Mouse (Mus musculus) right cerebral cortex, postnatal 25 days (tissue): ENCODE results near the gene Gm28048.

Experiments
- DNase-seq: peaks from one replicate; pipeline ENCODE4 v3.0.0; 2022

Gm28048 gene

DNA sequence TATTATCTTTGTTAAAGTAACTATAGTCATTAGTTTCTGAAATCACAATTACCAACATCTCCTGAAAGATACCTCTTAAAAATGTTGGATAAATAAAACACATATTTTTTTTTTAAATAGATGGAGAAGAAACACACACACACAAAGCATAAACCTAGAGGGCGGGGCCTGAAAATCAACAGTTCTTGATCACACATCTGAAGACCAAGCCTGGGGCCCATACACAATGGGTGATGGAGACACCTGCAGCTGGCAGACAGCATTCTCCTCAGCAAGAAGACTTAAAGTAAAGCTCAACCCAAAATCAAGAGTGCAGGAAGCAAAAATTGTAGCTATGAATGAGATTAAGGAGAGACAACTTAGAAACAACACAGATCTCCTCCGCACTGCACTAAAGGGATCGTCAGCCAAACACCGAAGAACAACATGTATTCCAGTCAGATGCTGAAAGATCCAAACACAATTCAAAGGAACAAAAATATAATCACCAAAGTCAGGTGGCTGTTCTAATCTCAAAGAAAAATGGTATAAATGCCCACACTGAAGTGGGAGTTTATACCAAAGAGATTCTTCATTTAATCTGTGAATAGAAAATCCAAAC is 44.1 kb downstream of the Gm28048 start:
- DNase-seq: no peak

DNA sequence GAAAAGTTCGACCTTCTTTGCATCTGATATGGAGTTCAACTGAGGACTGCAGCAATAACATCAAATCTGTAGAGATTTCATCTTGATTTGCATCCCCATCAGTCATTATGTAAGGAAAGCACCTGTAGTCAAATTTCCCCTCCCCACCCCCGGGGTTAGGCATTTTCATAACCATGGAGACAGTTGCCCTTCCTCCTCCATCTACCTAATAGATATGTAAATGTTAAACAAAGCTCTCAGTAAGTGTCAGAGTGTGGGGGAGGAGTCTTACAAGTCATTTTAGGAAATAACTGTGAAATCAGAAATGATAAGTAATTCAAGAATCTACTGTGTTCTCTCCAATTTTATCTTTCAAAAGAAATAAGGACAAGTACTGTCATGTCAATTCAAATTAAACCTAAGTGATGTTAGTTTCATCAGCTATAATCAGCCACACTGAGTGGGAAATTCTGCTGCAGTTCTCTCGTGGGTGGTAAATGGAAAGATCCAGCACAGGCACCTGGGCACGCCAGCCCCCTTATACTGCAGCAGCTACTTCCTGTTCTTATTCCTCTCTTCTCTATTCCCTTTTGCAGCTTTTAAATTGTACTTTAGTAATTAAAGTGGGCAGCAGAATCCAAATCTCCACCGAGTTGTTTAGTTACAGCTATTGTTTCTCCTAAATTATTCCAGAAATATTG is 45.3 kb downstream of the Gm28048 start:
- peak; percentile 14 for DNase-seq

DNA sequence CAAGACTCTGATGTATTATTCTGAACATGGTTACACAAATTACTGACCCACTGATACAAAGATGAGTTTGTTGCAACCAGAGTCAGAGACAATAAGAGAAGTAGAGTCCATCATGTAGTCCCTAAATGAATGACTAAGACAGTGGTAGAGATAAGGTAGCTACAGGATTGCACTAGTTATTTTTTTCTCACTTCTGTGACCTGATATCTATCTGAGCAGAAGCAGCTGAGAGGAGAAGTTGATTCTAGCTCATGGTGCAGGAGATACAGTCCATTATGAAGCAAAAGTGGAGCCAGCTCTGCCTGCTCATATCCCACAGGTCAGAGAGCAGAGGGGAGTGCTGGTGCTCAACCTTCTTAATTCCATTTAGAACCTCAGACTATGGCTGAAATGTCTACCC is 49.7 kb downstream of the Gm28048 start:
- DNase-seq: no peak

DNA sequence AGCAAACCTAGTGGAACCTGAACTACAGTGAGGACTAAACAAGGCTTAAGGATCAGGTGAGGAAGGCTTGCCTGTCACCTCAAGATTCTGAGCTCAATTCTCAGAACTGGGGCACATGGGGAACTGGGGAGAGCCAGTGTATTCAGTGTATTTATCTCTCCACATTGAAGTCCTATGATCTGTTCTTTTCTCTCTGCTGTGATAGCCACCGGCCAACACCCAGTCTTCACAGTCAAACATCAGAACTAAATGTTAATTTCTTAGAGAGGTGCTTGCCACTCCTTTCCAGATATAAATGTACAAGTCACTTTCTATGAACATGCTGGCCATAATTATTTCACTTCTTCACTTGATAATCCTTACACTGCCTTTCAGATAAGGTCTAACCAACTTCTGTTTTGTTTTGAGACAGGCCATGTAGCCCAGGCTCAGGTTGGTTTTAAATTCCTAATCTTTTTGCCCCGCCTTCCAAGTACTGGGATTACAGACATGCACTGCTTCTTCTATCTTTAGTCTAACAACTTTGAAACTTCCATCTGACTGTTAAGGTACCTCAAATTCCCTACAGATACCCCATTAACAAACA is 50.5 kb downstream of the Gm28048 start:
- no peak for DNase-seq

DNA sequence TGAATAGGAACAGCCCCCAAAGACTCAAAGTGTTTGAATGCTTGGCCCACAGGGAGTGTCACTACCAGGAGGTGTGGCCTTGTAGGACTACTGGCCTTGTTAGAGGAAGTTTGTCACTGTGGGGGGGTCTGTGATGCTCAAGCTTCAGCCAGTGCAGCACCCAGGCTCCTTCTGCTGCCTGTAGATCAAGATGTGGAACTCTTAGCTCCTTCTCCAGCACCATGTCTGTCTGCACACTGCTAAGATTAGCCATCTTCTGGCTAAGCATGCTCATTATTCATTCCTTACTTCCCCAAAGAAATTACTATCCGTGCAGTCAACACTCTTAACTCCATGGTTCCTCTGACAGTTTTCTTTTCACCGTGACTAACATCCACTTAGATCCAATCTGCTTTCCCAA is 51.8 kb downstream of the Gm28048 start:
- DNase-seq: no peak

DNA sequence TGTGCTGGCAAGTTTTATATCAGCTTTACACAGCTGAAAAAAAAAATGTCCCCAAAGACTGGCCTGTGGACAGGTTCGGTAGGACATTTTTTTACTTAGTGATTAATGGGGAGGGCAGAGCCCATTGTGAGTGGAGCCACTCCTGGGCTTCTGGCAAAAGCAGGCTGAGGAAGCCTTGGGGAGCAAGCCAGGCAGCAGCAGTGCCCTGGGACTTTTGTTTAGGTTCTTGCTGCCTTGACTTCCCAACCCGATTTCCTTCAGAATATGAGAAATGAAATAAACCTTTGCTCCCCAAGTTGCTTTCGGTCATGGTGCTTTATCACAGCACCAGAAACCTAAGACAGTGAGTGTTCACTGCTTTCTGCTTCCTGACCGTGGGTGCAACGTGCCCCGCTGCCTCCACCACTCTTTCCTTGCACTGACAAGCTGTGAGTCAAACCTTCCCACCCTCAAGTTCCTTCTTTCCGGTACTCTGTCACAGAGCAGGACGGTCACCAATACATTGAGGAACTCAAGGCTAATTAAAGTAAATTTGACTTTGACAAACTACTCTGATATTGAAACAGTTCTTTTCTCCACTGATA is 53.2 kb downstream of the Gm28048 start:
- no peak for DNase-seq

DNA sequence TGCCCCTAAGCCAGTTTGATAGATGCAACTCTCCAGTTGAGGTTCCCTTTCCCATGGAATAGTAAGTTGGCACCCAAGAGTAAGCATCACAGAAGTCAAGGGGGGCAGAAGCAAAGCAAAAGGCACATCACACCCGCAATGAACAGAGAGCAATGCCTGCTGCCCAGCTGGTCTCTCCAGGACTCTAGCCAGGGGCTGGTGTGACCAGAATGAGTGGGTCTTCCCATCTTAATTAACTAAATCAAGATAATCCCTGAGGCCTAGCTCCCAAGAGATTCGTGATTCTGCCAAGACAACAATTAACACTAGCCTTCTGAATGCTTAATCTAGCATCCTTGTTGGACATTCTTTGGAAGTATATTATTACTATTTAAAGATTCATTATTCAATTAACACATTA is 58.3 kb downstream of the Gm28048 start:
- no peak for DNase-seq

DNA sequence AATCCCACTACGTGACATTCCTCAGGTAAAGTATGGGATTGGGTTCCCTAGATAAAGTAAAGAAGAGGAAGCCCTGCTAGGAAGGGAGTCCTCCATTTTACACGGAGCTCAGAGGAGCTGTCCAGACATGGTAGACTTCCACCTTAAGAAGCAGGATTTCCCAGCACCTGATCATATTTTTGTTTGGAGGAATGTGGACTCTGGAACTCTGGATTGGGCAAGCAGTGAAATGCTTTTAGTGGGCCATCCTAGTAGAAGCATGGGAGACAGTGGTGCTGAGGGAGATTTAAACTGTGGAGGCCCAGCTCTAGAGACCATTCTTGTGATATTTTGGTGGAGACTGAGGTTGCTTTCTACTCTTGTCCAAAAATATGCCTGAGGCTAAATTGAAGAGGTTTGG is 59.3 kb downstream of the Gm28048 start:
- no peak for DNase-seq

DNA sequence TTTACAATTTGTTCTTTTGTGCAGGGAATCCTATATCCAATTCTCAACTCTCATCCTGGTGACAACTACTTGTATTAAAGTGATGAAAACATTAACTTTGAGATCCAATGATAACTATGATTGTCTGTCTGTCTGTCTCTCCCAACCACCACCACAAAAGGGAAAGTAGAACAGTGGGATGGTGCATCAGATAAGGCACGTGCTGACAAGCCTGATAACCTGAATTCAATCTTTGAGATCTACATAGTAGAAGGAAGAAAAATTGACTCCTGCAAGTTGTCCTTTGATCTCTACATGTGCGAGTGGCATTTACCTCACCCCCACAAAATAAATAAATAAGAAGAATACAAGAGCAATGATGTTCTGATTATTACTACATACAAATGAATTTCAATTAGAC is 62.6 kb downstream of the Gm28048 start:
- no peak for DNase-seq

DNA sequence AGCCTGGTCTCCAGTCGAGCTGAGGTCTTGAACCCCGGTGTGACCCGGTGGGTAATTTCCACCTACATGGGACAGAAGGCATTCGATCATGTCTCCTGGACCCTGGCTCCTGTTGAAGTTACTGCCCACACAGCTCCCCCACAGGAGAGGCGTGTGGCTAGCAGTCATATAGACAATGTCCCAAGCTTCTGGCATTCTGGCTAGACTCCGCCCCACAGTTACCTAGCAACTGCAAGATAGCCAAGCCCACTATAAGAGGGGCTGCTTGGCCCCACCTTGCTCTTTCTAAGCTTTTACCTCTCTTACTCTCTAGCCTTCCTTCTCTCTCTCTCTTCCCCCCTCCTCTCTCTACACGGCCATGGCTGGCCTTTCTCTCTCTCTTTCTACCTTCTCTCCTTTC is 64.1 kb downstream of the Gm28048 start:
- no peak for DNase-seq

DNA sequence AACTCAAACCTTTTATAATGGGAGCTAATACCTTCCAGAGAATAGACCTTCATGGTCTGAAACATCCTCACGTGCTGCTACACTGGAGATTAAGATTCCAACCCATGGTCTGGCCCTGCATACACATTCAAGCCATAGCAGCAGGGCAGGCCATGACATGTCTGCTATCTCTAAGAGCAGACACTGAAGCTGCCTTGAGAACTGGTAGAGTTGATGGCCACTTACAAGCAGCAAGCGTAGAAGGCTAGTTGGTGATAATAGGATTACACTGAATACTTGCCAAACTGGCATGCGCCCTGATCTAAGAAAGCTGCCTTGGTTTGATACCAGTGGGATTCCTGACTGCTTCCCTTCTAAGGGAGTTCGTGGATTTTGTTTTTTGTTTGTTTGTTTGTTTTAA is 68.1 kb downstream of the Gm28048 start:
- no peak for DNase-seq

DNA sequence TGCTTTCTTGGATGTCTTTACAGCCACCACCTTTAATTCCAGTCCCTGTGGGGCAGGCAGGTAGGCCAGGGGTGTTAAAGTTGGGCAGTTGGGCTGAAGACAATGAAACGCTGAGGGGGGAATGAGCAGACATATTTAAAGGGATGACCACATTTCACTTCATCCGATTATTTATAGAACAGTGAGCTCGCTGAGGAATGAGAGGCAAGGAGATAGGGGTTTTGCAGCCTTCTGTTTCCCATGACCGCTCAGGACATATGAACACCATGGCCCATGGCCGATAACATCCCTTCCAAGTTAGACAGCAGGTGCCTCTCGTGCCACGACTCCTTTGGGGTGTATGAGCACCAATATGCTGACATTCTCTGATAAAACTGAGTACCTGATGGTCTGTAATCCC is 70.1 kb downstream of the Gm28048 start:
- no peak for DNase-seq

DNA sequence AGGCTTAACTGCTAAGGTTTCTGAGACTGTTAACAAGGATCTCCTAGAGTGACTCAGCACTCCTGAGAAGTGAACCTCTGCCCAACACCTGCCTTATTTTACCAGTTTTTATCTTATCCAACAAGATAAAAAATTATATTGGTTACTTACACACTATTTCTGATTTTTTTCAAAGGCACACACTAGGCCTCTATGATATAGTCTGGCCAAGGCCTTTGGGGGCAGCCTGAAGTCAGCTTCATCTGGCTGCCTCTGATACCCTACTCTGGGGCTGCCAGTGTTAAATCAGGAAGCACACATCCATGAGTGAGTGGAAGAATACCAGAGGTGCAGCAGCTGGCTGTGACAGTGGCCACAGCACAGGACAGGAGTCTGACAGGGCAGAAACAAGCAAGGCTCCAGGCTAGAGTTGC is 75.4 kb downstream of the Gm28048 start:
- no peak for DNase-seq

DNA sequence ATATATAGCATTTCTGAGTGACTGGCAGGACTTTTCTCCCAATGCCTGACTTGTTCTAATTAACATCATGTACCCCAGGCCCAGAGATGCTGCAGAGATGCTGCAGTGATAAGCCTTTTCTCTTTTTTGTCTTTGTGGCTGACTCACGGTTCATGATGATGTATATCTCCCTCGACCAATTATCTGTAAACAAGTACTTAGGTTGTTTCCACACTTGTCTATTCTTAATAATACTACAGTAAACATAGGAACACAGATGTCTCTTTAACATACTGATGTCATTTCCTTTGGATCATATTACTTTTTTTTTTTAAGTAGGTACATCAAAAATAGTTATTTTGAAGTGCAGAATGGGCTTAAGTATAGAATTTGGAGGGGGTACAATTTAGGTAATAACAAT is 79.0 kb downstream of the Gm28048 start:
- DNase-seq: no peak

DNA sequence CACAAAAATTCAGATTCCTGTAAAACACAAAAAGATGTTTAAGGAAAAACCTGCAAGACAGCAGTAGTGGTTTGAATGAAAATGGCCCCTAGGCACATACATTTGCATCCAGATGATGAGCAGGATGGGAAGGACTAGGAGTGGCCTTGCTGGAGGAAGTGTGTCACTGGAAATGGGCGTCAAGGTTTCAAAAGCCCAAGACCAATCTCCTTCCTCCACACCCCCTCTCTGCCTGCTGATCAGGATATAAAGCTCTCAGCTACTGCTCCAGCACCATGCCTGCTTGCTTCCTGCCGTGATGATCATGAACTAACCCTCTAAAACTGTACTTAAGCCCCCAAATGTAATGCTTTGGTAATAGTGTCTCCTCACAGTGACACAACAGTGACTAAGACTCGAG is 81.8 kb downstream of the Gm28048 start:
- no peak for DNase-seq

DNA sequence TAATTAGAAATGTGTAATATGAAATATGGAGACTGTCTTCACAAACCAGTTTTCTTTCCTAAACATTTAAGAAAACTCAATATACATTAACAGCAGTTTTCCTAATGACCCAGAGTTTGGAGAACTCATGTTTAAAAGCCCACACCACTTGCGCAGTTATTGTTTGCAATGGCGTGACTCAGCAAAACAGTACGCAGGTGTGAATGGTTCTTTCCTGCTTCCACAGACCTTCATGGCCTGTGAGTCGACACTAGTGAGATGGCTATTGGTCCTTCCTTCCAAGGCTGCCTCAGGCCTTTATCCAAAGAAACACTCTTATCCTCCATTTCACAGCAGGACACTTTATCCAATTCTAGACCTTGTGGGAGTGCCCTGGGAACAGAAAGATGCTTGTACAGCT is 84.2 kb downstream of the Gm28048 start:
- no peak for DNase-seq

DNA sequence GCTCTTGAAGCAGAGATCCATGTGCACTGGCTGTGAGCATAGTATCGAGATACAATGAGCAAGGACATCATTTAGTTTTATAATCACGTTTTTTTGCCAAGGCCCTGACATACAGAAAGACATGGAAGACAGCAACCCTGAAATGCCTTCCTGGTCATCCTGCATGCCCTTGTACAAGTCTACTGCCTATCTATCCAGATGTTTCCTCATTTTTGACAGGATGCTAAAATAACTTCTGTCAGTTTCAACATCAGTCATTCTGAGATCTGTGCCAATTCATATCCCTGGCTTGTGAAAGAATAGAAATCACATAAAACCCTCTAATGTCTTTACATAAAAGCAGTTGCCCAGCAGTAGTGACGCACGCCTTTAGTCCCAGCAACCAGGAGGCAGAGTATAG is 84.8 kb downstream of the Gm28048 start:
- DNase-seq: no peak

DNA sequence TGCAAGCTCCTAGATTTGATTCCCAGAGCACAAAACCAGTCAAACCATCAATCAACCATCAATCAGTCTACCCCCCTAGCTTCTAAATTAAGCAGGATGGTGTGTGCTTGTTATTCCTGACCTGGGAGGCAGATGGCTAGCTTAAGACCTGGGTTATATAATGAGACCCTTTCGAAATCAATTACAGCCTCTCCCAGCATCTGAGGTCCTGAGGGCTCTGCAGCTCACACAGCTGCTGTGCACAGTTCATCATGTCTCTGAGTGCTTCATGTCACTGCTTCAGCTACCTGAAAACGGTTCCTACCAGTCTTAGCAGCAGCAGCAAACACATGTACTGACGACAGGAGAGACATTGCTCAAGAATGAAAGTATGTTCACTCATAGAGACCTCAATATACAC is 88.8 kb downstream of the Gm28048 start:
- DNase-seq: no peak

DNA sequence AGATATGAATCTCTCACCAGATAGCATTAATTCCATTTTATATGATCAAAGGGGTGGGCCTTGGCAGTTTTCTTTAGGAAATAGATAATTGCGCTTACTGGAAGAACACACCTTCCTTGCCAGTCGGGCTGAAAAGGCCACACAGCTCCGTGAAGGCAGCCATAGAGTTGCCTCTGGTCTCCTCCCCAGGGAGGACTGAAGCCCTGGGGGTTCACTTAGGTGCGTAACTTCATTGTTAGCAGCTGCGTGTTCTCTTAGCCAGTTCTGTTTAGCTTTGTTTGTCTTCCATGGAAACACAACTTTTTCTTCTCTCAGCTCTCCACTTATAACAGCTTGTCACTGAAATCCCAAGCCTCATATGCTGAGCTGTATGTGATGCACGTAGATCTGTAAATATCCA is 89.4 kb downstream of the Gm28048 start:
- no peak for DNase-seq

DNA sequence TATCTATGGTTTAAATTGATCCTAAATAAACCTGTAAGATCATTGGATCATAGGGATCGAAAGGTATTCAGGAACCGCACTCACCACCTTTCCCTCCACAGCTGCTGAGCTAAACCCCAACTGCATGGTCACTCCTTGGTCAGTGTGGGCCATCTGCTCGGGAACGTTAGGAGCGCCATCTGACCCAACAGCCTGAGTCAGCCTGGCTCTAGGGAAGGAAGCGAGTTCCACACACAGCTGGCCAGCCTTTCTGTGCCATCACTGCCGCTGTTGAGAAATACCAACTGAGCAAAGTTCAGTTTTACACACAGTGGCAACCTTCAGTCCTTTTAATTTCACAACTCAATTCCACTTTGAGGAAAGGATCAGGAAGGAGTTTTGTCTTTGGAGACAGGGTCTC is 90.0 kb downstream of the Gm28048 start:
- DNase-seq: no peak

DNA sequence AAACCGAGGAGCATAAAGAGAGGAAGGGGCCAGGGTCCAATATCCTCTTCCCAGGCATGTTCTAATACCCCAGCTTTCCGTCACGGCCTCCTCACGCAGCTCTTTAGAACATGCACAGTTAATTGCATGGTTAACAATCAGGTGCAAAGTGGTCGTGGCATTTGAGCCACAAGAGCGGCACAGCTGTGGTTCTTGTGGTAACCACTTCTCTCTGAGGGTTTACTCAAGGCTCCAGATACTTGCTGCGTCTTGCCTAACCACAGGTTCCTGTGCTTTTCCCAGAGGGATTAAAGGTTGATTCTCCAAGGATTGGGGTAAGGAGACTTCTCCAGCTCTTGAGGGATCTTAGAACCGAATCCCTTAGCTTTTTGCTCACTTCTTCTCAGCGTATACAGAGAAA is 90.6 kb downstream of the Gm28048 start:
- DNase-seq: no peak

DNA sequence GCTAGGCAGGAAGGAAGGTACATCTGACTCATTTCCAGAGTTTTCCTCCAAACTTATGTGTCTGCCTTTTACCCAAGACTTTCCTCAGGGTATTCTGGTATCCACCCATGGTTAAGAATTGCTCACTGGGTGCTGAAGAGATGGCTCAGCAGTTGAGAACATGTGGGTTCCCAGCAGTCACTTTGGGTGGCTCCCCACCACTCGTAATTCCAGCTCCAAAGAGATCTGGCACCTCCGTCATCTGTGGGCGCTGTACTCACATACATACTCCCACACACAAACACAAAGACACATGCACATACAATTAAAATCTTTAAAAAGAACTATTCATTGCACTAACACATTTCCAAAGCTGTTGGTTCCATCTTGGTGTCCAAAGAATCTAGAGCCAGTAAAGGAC is 92.7 kb downstream of the Gm28048 start:
- peak; percentile 21 for DNase-seq

DNA sequence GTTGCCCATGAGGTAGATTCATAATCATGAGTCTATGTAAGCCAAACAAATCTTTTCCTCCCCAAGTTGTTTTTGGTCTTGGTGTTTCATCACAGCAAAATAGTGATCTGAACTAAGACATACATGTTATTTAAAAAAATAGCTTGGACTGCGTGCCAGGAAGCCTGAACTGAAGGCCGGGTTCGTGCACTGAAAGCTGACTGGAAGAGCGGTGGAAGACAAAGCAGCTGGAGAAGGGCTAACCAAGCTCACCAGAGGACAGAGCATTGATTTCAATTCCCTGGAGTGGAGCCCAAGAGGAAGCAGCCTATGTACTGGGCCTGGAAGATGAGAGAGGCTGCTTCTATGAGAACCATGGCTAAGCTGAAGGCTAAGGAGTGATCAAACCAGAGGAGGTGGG is 94.9 kb downstream of the Gm28048 start:
- no peak for DNase-seq

DNA sequence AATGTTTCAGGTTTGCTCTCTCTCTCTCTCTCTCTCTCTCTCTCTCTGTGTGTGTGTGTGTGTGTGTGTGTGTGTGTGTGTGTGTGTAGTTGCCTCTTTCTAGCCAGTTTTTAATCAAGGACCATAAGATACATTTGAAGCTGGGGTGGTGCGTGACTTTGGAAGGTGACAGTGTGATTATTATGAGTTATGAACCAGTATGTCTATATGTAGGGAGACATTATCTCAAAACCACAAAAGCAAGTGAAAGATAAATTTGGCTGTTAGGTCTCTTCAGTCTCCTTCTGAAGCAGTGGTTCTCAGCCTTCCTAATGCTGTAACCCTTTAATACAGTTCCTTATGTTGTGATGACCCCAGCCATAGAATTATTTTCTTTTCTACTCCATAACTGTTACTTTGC is 96.5 kb downstream of the Gm28048 start:
- no peak for DNase-seq

DNA sequence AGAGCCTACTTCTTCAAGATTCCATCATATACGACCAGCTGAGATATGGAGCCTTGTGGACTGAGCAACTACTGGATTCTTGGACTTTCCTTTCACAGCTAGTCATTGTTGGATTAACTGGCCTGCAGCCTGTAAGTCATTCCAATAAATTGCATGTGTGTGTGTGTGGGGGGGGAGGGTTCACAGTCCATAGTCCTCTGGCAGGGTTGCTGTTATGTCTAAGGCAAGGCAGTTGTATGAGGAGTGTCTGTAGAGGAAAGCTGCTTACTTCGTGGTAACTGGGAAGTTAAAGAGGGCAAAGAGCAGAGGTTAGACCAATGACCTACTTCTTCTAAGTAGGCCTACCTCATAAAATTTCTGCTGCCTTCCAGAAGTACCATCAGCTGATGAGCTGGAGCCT is 98.2 kb downstream of the Gm28048 start:
- no peak for DNase-seq
